Mouse (Mus musculus) kidney, adult 18-20 months (tissue): ENCODE measurements around the gene Tsks.

Source experiments
- DNase-seq: peaks from one replicate; pipeline ENCODE4 v3.0.0; 2021

The Tsks gene

DNA sequence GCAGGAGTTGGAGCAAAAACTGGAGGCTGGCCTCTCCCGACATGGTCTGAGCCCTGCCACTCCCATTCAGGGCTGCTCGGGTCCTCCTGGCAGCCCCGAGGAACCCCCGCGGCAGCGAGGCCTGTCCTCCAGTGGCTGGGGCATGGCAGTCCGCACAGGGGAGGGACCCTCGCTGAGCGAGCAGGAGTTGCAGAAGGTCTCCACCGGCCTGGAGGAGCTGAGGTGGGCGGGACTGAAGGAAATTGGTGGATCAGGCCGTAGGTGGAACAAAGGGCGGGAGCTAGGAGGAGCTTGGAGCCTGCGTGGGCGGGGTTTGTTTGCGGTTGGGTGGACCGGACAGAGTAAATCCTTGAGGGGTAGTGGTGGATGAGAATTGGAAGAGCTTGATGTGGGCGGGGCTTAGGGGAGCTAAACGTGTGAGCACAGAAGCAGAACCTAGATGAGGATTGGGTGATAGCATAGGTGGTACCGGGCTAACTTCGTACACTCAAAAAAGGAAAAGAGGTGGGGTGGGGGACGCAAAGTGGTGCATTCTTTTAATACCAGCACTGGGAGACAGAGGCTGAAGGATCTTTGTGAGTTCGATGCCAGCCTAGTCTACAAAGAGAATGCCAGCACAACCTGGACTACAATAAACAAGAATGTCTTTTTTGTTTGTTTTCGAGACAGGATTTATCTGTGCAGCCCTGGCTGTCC is 9.8 kb downstream of the Tsks start:
- peak; percentile 95 for DNase-seq

DNA sequence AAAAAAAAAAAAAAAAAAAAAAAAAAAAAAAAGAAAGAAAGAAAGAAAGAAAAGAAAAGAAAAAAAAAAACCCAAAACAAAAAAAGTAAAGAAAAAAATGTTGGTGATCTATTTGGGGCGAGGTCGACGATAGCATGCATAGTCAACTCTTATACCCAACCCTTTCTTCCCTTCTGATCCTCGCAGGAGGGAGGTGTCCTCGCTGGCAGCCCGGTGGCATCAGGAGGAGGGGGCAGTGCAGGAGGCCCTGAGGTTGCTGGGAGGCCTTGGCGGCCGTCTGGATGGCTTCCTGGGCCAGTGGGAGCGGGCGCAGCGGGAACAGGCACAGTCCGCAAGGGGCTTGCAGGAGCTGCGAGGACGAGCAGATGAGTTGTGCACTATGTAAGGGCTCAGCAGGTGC is 10.6 kb downstream of the Tsks start:
- no peak for DNase-seq

DNA sequence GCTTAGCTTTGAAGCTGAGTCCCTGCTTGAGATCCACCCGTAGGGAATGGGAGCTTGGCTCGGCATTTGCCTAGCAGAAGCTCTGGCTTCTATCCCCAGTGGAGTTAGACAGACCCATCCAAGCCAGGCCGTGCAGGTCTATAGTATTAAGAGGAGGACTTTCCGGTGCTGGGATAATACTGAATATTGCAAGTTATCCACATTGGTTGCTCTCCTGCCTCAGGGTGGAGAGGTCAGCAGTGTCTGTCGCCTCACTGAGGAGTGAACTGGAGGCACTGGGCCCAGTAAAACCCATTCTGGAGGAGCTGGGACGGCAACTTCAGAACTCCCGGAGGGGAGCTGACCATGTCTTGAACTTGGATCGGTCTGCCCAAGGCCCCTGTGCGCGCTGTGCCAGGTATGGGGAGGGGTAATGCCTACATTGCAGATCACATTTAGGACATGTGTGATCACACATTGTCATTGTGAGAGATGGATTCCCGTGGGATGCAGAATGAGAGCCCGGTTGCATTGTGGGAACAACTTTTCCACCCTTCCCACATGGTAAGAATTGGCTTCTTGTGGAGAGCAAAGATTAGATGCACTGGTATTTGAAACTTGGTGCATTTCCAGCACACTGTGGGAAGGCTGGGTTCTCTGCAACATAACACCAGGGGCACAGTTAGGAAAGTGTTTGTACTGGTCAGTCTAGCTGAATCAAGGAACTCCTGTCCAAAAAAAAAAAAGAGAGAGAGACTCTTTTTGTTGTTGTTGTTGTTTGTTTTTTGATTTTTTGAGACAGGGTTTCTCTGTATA is 11.3 kb downstream of the Tsks start:
- no peak for DNase-seq

DNA sequence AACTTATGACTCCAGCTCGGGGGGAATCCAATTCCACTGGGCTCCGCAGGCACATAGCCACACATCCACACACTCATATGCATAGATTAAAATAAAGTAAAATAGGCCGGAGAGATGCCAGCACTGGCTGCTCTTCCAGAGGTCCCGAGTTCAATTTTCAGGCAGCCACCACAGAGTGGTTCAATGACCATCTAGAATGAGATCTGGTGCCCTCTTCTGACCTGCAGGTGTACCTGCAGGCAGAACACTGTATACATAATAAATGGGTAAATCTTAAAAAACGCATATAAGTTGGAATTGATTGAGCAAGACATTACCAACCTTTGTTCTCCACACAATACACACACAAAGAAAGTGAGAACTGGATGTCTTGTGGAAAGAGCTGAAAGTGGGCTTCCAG is 12.6 kb downstream of the Tsks start:
- DNase-seq = peak; percentile 18

DNA sequence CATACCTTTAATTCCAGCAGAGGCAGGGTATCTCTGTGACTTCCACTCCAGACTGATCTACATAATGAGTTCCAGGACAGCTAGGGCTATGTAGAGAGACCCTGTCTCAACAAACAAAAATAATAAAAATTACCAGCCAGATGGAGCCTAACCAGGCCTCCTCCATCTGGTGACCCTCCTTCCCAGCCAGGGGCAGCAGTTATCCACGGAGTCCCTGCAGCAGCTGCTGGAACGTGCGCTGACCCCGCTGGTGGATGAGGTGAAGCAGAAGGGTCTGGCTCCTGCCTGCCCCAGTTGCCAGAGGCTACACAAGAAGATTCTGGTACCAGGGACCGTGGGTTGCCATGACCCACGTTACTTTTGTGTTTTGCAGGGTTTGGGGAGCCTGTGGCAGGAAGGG is 13.3 kb downstream of the Tsks start:
- no peak for DNase-seq

DNA sequence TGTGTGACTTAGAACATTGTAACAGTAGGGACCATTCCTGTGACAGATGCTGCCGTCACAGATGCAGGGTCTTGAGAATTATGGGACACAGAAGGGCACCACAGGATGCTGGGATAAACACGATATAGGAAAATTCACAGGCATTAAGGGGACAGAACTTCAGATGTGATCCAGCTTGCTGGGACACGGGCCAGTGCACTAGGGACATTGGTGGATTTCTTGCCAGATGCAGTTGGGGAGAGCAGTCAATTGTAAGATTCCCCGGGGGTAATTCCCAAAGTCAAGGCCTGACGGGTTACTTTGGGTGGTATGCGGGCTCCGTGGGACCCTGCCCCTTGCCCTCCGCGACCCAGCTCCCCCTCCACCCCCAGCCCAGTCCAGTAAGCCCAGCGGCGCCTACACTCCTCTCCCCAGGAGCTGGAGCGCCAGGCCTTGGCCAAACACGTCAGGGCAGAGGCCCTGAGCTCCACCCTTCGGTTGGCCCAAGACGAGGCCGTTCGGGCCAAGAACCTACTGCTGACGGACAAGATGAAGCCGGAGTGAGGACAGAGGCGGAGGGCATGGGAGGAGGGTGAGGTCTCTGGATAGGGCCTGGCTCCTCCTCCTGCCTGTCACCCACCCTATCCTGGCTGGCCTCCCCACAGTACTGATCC is 14.3 kb downstream of the Tsks start:
- DNase-seq = no peak

DNA sequence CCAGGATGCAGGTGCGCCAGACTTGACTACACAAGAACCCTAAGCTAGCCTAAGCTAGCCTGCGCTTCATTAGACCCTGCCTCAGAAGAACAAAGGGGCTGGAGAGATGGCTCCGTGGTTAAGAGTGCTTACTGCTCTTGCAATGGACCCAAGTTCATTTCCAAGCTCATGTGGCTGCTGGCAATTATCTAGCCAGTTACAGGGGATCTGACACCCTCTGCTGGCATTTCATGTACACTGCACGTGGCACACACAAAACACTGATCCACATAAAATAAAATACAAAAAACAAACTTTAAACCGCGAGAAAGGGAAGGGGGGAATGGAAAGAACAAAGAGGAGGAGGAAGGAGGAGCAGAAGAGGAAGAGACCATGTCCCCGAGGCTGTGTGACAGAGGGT is 15.2 kb downstream of the Tsks start:
- peak; percentile 65 for DNase-seq

DNA sequence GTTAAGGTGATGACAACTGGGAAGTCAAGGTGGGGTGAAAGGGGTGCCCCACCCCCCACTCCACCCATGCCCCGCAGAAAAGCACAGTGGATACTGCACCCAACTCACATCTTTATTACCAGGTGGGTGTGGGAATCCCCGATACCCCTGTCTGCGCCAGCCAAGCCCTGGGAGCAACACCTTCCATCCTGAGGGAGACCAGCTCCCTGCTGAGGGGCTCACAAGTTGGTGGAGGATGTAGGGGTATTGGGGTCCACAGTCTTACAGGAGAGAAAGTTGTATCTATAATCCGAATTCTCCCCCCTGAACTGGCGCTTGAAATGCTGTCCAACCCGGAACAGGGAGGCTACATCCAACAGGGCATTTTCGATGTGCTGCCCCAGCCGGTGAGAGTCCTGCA is 16.3 kb downstream of the Tsks start:
- no peak for DNase-seq

DNA sequence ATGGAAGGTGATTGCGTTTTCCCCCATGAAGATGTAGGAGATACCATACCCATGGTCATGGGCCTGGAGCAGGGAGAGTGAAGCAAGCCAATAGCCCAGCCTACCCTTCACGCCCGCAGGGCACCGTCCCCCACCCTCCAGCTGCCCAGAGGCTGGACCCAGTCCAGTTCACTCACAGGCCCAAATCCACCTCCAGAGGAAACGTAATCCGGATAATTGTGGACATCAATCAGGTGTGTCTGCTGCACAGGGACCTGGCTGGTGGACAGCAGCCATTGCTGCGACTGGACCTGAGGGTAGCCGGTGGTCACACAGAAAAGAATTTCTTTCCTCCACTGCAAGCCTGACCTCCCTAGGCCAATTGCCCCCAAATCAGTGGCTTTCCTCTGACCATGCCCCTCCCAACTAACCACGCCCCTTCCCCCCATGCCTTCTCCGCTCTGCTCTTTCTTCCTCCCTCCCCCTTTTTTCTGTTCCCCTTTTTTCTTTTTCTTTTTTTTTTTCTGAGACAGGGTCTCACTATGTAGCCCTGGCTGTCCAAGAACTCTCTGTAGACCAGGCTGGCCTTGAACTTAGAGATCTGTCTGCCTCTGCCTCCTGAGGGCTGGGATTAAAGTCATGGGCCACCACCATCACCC is 17.0 kb downstream of the Tsks start:
- DNase-seq = no peak

DNA sequence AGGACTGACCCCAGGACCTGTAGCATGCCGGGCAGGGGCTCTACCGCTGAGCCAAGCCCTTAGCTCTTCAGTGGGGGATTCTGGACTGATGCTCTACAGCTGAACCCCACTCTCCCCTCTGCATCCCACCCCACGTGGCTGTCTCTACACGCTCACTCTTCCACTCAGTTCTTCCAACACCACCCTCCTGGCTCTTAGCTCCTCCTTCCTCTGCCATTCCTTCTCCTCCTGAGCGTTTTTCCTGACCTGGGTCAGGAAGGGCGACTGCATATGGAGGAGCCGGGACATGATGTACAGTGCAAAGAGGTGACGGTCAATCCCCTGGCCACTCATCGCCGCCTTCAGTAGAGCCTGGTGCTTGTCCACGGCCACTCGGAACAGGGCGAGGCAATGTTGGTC is 17.5 kb downstream of the Tsks start:
- no peak for DNase-seq

DNA sequence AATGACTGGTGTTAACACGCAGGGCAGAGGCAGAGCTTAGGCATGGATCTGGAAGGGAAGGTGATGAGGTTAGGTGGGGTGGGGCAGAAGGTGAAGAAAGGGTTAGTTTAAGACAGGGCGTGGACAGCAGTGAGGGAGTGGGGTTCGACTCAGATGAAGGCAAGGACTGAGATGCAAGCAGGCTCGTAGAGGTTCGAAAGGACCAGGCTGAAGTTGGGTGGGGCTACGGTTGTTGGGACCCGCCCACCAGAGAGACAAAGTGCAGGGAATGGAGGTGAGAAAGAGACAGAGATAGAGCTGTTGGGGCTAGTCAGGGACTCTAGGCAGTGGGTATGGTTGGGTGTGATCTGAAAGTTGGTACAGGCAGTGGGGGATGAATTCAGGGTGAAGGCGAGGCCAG is 19.3 kb downstream of the Tsks start:
- no peak for DNase-seq

DNA sequence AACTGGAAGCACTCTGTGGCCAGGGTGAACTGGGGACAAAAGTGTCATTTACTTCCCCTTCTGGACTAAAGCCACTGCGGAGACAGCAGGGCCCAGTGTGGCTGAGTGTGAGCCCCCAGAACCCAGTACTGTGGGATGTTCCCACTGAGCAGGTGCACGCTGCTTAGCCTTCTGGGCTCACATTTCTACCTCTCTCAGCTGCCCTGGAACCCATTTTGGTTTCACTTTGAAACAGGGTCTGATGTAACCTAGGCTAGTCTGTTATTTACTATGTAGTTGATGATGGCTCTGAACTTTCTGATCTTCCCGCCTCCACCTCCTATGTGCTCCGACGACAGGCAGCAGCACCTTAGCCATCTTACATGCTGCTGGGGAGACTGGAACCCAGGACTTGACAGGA is 19.8 kb downstream of the Tsks start:
- DNase-seq = no peak

DNA sequence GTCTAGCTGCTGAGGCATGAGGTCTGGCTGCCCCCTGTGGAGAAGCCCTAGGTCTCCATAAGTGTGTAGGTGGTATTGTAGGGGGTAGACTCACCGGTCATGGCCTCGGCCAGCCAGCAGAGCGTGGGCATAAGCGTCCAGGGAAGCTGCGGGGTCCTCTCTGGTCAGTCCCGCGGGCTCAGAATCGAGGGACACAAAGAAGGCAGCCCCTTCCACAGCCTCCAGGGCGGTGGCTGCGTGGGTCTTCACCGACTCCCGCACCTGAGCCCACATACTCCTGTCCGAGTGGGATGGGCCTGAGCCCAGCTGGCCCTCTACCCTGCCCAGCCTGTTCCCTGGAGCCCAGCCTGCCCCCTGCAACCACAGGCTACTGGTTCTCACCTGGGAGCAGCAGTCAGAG is 22.0 kb downstream of the Tsks start:
- no peak for DNase-seq

DNA sequence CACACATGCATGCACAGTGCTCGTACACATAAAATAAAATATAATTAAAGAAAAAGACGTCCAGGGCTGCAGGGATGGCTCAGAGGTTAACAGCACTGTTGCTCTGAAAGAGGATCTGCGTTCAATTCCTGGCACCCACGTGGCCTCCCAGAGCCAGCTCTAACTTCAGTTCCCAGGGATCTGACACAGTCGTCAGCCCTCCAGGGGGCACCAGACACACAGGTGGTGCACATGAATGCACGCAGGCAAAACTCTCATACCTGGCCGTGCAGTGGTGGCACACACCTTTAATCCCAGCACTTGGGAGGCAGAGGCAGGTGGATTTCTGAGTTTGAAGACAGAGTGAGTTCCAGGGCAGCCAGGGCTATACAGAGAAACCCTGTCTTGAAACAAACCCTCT is 23.0 kb downstream of the Tsks start:
- peak; percentile 41 for DNase-seq

DNA sequence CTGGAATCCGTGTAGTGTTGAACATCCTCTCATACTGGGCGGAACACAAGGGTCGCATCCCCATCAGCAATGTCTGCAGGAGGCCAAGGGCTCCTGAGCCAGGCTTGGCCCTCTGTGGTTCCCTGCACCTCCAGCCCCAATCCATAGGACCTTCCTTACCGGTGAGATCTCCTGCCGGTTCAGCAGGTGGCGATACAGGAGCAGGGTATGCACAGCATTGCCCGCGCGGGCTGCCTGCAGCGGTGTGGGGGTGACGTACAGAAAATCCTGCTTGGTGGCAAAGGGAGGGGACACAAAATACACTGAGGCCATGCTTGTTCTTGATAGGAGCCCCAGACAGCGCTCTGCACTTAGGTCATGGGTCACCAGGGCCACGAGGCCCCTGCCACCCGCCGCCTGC is 23.6 kb downstream of the Tsks start:
- DNase-seq = no peak

DNA sequence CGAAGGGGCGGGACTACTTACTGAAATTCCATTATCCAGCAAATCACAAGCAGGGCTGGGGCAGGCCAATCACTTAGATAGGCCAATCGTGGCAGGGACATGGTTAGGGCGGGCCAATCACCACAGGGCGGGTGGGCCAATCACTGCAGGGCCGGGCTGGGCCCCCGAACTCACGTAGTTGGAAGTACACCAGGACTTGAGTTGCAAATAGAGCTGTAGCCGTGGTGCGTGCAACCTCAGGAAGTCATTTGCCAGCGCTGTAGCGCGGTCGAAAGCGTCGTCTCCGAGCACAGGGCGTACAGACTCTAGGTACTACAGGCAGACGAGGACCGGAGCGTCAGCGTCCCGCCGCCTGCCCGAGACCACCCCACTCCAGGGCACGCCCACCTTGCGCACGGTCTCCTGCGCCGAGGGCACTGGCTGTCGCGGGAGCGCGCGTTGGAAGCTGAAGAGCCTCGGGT is 27.3 kb downstream of the Tsks start:
- DNase-seq = peak; percentile 84

DNA sequence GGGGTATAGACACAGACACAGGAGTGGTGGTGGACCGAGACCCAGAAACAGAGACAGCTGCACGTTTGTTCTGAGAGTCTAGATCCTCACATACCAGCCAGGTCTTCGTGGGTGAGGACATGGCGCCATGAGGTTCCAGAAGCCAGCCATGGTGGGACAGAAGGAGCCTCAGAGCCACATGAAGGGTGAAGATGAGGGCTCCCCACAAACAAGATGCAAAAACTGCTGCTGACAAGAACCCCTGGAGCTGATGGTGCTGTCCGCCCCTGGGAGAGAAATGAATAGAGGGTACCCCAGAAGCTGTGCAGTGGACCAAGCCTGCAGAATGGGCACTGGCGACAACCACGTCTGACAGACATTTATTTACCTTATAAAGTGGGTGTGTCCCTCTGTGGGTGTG is 28.1 kb downstream of the Tsks start:
- DNase-seq = no peak

DNA sequence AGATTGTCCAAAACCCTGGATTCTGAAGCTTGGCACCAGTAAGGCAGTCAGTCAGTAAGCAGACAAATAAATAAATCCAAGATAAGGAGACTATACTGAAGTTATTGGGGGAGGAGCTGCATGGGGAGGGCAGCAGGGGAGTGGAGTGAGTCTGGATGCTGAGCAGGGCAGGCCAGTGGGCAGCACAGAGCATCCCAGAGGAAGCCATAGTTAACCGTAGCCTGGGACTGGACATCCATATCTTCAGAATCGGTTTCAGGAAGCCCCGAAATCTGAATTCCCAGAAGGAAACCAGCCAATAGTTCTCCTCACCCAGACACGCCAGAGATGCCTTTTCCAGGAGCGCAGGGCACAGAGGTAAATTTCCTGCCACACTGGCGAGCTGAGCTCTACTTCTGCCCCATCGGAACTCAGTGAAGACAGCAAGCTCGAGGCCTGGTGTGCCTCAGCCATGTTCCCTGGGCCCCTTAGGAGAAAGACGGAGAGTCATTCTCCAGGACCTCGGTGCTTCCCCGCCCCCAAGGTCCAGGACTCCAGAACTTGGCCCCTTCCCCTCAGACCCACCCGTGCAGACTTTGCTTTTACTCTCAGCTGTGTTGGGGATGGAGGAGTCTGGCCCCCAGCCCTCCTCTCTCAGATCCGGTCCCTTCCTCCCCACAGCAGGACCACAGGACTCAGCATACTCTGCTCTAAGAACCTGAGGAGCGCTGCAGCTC is 30.6 kb downstream of the Tsks start:
- DNase-seq = no peak

DNA sequence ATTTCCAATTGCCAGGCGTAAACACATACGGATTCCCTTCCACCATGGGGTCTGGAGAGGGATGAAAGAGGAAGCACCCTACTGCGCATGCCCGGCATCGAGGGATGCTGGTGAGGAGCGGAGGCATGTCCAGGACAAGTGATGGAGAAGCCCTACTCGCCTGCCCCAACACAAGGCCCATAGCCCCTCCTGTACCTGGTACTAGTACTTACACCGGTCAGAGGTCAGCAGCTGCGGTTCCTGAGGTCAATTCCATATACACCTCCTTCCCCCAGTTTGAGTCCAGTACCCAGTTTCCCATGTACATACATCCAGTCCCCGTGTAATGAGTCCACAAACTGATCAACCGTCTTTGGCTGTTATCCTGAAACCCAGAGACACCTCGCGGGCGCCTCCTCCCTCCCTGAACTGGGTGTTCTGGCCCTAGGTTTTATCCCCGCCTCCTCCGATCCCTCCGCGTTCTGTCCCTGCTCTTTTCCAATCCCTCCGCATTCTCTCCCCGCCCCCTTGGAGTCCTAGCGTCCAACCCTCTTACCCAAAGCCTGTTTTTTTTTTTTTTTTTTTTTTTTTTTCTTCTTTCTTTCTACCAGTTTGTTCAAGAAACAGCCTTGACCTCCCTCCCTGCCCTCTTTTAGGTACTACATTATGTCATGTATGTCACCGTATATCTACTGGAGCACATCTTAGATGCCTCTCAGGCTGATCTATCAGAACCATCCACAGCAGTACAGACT is 31.5 kb downstream of the Tsks start, which contains the start of gene Cpt1c:
Gene Cpt1c, minus strand, starts transcription at position 469 of the 734 bp plus-strand sequence.
- DNase-seq = peak; percentile 62

DNA sequence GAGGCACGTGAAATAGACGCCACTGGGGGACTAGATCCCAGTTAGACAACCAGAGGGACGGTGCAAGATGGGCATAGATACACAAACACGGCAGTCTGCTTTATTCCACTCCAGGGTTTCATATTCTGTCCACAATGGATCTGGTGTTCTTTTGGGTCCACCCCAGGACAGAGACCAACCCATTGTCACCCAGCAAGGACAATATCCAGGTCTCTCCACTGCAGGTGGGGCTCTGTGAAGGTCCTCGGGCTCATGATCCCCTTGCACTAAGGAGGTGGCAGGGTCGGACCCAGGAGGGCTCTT is 32.1 kb downstream of the Tsks start:
- DNase-seq = no peak

DNA sequence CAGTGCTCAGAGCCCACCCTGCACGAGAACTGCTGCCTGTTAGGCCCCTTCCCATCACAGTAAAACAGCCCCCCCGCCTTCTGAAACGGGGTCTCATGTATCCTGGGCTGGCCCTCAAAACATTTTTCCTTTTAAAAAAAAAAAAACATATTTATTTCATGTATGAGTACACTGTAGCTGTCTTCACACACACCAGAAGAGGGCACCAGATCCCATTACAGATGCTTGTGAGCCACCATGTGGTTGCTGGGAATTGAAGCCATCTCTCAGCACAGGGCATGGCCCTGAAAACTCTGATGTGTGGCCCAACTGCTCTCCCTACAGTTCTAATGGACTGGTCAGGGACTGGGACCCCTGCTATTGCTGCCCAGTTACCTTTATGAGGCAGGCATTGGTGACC is 35.3 kb downstream of the Tsks start:
- DNase-seq = no peak

DNA sequence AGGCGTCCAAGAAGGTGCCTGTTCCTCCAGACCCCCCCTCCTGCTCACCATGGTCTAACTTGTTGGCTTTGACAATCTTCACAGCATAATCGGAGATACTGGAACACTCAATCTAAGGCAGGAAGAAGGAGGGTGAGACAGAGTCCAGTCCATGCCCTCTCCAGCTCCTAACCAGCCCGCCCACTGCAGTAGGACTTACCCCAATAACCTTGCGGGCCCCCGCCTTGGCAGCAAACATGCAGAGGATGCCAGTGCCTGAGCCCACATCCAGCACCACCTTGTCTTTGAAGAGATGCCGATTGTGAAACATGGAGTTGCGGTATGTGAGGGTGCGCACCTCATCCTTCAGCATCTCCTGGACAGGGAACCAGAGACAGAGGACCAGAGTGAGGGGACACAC is 38.5 kb downstream of the Tsks start:
- DNase-seq = no peak
